19 mouse cellular contexts compared by ENCODE assay signal in genomic region chr16:29909923-29910465, GRCm38 (mm10).
A peak's percentile ranks its signal among the peaks of the same experiment; 100 is the strongest.
DNase-seq lines count a peak whose midpoint lies in the region; TF ChIP-seq lines count a peak whose summit lies in the region.
"Had no signal": no experiment of that assay in that cellular context is flagged by ENCODE, and none has a peak within 500 bp of the region (broad histone marks: within the 10 kb centered on the region; RNA-seq: fewer than 3 reads in every experiment).

No protein-coding gene starts in this region.

- no peak overlapping the region for H3K9ac ChIP-seq in heart, adult 2 months (ENCODE audit: low read depth, low read length)
- H3K9ac ChIP-seq: embryonic facial prominence, embryonic 12.5 days; forebrain, embryonic 12.5 days; heart, embryonic 15.5 days; hindbrain, embryonic 13.5 days; intestine, embryonic 15.5 days had no signal

- no peak overlapping the region for H3K4me3 ChIP-seq in heart, adult 2 months
- H3K4me3 ChIP-seq in C2C12 (ENCODE audit: insufficient read depth, poor library complexity, severe bottlenecking) (no peak overlapping the region), myocyte (no peak overlapping the region)
- H3K4me3 ChIP-seq: embryonic facial prominence, embryonic 12.5 days; forebrain, embryonic 12.5 days; heart, embryonic 15.5 days; hindbrain, embryonic 13.5 days; intestine, embryonic 15.5 days had no signal

- TF ChIP-seq CTCF in heart, adult 2 months (IDR thresholded peaks at IDR 0.05) = no peak
- TF ChIP-seq CTCF in C2C12 (IDR thresholded peaks at IDR 0.05; ENCODE audit: control insufficient read depth, insufficient read depth, insufficient read length) = no peak

- H3K79me2 ChIP-seq in heart, adult 2 months (replicated peaks; ENCODE audit: control insufficient read depth, insufficient read depth, low read length) = no peaks in the 10 kb centered on the region
- no peaks in the 10 kb centered on the region for H3K79me2 ChIP-seq in C2C12 (ENCODE audit: control insufficient read depth, insufficient read depth)
- H3K79me2 ChIP-seq in myocyte (ENCODE audit: control insufficient read depth, insufficient read depth) = no peaks in the 10 kb centered on the region

- 87% methylated on average over 5 of the region's 5 CpGs for WGBS in heart, adult 2 months

- no peaks in the 10 kb centered on the region for H3K36me3 ChIP-seq in heart, adult 2 months (ENCODE audit: control insufficient read depth, insufficient read depth, low read length)
- H3K36me3 ChIP-seq in C2C12 (ENCODE audit: control insufficient read depth, insufficient read depth) = no peaks in the 10 kb centered on the region
- H3K36me3 ChIP-seq in myocyte (ENCODE audit: control insufficient read depth, insufficient read depth) = no peaks in the 10 kb centered on the region
- H3K36me3 ChIP-seq: embryonic facial prominence, embryonic 12.5 days; forebrain, embryonic 12.5 days; heart, embryonic 15.5 days; hindbrain, embryonic 13.5 days; intestine, embryonic 15.5 days had no signal

- H3K27me3 ChIP-seq in heart, adult 2 months (ENCODE audit: control insufficient read depth, insufficient read depth, low read length) = no peaks in the 10 kb centered on the region
- no peaks in the 10 kb centered on the region for H3K27me3 ChIP-seq in C2C12 (ENCODE audit: control insufficient read depth, insufficient read depth, insufficient read length)
- no peaks in the 10 kb centered on the region for H3K27me3 ChIP-seq in myocyte (ENCODE audit: control insufficient read depth, insufficient read depth, insufficient read length)
- H3K27me3 ChIP-seq: embryonic facial prominence, embryonic 12.5 days; intestine, embryonic 15.5 days had no signal

- peak overlapping the region; percentile 1 for H3ac ChIP-seq in C2C12 (ENCODE audit: control insufficient read depth, insufficient read length, low read depth)
- no peak overlapping the region for H3ac ChIP-seq in myocyte (ENCODE audit: control insufficient read depth, insufficient read length)

- no peak for TF ChIP-seq EP300 in heart, adult 2 months (IDR thresholded peaks at IDR 0.05; ENCODE audit: insufficient read depth, low read depth, low read length)

- peak overlapping the region; percentile 75 for H3K4me2 ChIP-seq in myocyte (ENCODE audit: low read depth)
- H3K4me2 ChIP-seq: embryonic facial prominence, embryonic 12.5 days; forebrain, embryonic 12.5 days; heart, embryonic 15.5 days; hindbrain, embryonic 13.5 days; intestine, embryonic 15.5 days had no signal

- intact Hi-C loops in heart, adult 2 months (cut with DNase I) = no loop called here

- H3K79me3 ChIP-seq in C2C12 (ENCODE audit: low read depth) = no peaks in the 10 kb centered on the region

- H3K4me1 ChIP-seq in heart, adult 2 months (ENCODE audit: control insufficient read depth, insufficient read depth, low read length) = no peaks in the 10 kb centered on the region
- H3K4me1 ChIP-seq: heart, embryonic 15.5 days had no signal

- H3K27ac ChIP-seq in heart, adult 2 months = no peak overlapping the region
- H3K27ac ChIP-seq: embryonic facial prominence, embryonic 12.5 days; forebrain, embryonic 12.5 days; heart, embryonic 15.5 days; hindbrain, embryonic 13.5 days; intestine, embryonic 15.5 days had no signal

- TF ChIP-seq POLR2A in heart, adult 2 months (IDR thresholded peaks at IDR 0.05; ENCODE audit: insufficient read depth, low read depth, low read length) = no peak
- TF ChIP-seq POLR2A in myocyte (IDR thresholded peaks at IDR 0.05; ENCODE audit: insufficient read length, low read depth) = no peak

- peak; percentile 79 for DNase-seq in heart, adult 11 months
- no peak for DNase-seq in heart, adult 2 months
- DNase-seq in adrenal gland, postnatal 10 days = peak; percentile 33
- no peak for DNase-seq in ovary, adult 18-20 months (ENCODE audit: low spot score)
- DNase-seq in thymus, postnatal 14 days = no peak
- DNase-seq in cerebellum, adult 11 months = no peak
- DNase-seq: cerebellum, adult 2 months; kidney, postnatal 14 days; layer of hippocampus, adult 9-11 months; liver; retina, postnatal 1 day; thymus, postnatal 4 days had no signal

TF ChIP-seq in C2C12, 6 proteins besides CTCF, POLR2A, EP300 and RAD21:
- TF ChIP-seq MYOG (IDR thresholded peaks at IDR 0.05; ENCODE audit: control insufficient read depth, extremely low read depth, insufficient read length) = no peak
- peak; percentile 46 for TF ChIP-seq FOSL1 (IDR thresholded peaks at IDR 0.05; ENCODE audit: insufficient read depth, low read length, poor library complexity, severe bottlenecking)

TF ChIP-seq in myocyte, 11 proteins besides CTCF, POLR2A, EP300 and RAD21:
- TF ChIP-seq E2F4 (IDR thresholded peaks at IDR 0.05; ENCODE audit: insufficient read depth) = no peak
- no peak for TF ChIP-seq MAX (IDR thresholded peaks at IDR 0.05; ENCODE audit: low read depth)
- TF ChIP-seq SRF (IDR thresholded peaks at IDR 0.05; ENCODE audit: control insufficient read depth, insufficient read length, low read depth) = no peak
- TF ChIP-seq MYOG (IDR thresholded peaks at IDR 0.05; ENCODE audit: control insufficient read depth in 1 of 3, insufficient read depth in 1 of 3, insufficient read length in 2 of 3, low read depth in 2 of 3) = no peak
- no peak for TF ChIP-seq CEBPB (IDR thresholded peaks at IDR 0.05; ENCODE audit: insufficient read depth, poor library complexity, severe bottlenecking)
- TF ChIP-seq USF1 (IDR thresholded peaks at IDR 0.05; ENCODE audit: low read depth) = no peak
- TF ChIP-seq POLR2AphosphoS2 (IDR thresholded peaks at IDR 0.05; ENCODE audit: insufficient read length, low read depth) = no peak
- no peak for TF ChIP-seq REST (IDR thresholded peaks at IDR 0.05; ENCODE audit: insufficient read depth, insufficient read length)

Comparison
In these comparisons a context has a peak if more than half of its experiments do, and no peak if none do; other contexts are left out.
1. DNase-seq: peak in heart, adult 11 months (single experiment) and adrenal gland, postnatal 10 days (single experiment); none in heart, adult 2 months (0 of 2), ovary, adult 18-20 months (single experiment), thymus, postnatal 14 days (single experiment) and cerebellum, adult 11 months (single experiment).